Mouse (Mus musculus): ENCODE measurements at regions not wholly inside any gene's neighbourhood (a gene's known extent, or its start where the extent isn't known, plus 50 kb on each side); places are given as distances from the start of the nearest gene placed in this dataset.

DNA sequence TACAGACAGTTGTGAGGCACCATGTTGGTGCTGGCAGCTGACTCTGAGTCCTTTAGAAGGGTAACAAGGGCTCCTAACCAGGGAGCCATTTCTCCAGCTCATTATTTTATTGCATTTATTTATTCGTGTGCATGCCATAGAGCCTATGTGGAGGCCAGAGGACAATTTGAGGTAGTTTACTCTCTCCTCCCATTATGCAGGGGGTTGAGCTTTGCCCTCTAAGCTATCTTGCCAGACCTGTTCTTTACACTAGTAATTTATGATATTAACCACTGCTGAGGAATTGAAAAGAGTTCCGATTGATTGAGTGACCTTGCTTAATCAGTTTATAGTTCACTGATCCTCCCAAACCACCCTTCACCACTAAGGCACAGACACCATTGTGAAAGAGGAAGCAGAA lies 290.8 kb downstream of the Rnf144a start:
- no peak for TF ChIP-seq CTCF (IDR thresholded peaks at IDR 0.05; ENCODE audit: low read depth, low read length)
- no peak for TF ChIP-seq POLR2A (IDR thresholded peaks at IDR 0.05; ENCODE audit: borderline replicate concordance, low read depth, low read length)

All from bone marrow macrophage, adult 2 months (primary cell).